Mouse (Mus musculus) myocyte (in vitro differentiated cells): ENCODE measurements around the gene Atcay. TPM values are rescaled to one million over a fixed set of nuclear protein-coding genes. Genes with fewer than 3 reads are reported as not detected.
A peak's percentile ranks its signal among the peaks of the same experiment; 100 is the strongest.

ENCODE experiments used
- H3K27me3 ChIP-seq: one replicate; pipeline ENCODE4 v1.6.1; 2011; ENCODE audit not compliant: control insufficient read depth, insufficient read depth, insufficient read length
- H3K36me3 ChIP-seq: one replicate; pipeline ENCODE4 v1.6.1; 2011; ENCODE audit not compliant: control insufficient read depth, insufficient read depth
- H3K4me2 ChIP-seq: one replicate; pipeline ENCODE4 v1.6.1; 2011; ENCODE audit warnings: low read depth, control low read depth
- H3K4me3 ChIP-seq: one replicate; pipeline ENCODE4 v1.5.1; 2011; ENCODE audit warnings: mild to moderate bottlenecking, control low read depth, moderate library complexity
- H3K79me2 ChIP-seq: one replicate; pipeline ENCODE4 v1.6.1; 2011; ENCODE audit not compliant: control insufficient read depth, insufficient read depth
- H3ac ChIP-seq: one replicate; pipeline ENCODE4 v1.6.1; 2011; ENCODE audit not compliant: control insufficient read depth, insufficient read length
- CEBPB ChIP-seq: IDR thresholded peaks from 2 replicates; pipeline ENCODE4 v1.6.1; 2011; ENCODE audit warnings: mild to moderate bottlenecking, moderate library complexity; ENCODE audit not compliant: poor library complexity, insufficient read depth, severe bottlenecking
- E2F4 ChIP-seq: IDR thresholded peaks from one replicate; pipeline ENCODE4 v1.6.1; 2011; ENCODE audit warnings: mild to moderate bottlenecking, control low read depth, moderate library complexity; ENCODE audit not compliant: insufficient read depth
- MAX ChIP-seq: IDR thresholded peaks from one replicate; pipeline ENCODE4 v1.6.1; 2011; ENCODE audit warnings: low read depth, mild to moderate bottlenecking, control low read depth
- MYOD1 ChIP-seq, 3 experiments: IDR thresholded peaks; one replicate each; pipeline ENCODE4 v1.6.1; 2011; ENCODE audit warnings: control low read depth in 2 of 3, low read depth in 2 of 3, mild to moderate bottlenecking in 2 of 3, moderate library complexity in 1 of 3; ENCODE audit not compliant: insufficient read length in 2 of 3, control insufficient read depth in 1 of 3
- MYOG ChIP-seq, 3 experiments: IDR thresholded peaks; one replicate each; pipeline ENCODE4 v1.6.1; 2011; ENCODE audit warnings: control low read depth in 2 of 3, low read depth in 2 of 3, mild to moderate bottlenecking in 2 of 3; ENCODE audit not compliant: insufficient read length in 2 of 3, control insufficient read depth in 1 of 3, insufficient read depth in 1 of 3
- POLR2A ChIP-seq: IDR thresholded peaks from one replicate; pipeline ENCODE4 v1.6.1; 2011; ENCODE audit warnings: low read depth, mild to moderate bottlenecking, control low read depth, moderate library complexity; ENCODE audit not compliant: insufficient read length
- POLR2AphosphoS2 ChIP-seq: IDR thresholded peaks from one replicate; pipeline ENCODE4 v1.6.1; 2011; ENCODE audit warnings: low read depth, control low read depth; ENCODE audit not compliant: insufficient read length
- REST ChIP-seq: IDR thresholded peaks from one replicate; pipeline ENCODE4 v1.6.1; 2011; ENCODE audit warnings: mild to moderate bottlenecking, control low read depth, moderate library complexity; ENCODE audit not compliant: insufficient read depth, insufficient read length
- SRF ChIP-seq: IDR thresholded peaks from one replicate; pipeline ENCODE4 v1.6.1; 2011; ENCODE audit warnings: low read depth; ENCODE audit not compliant: control insufficient read depth, insufficient read length
- TCF12 ChIP-seq: IDR thresholded peaks from one replicate; pipeline ENCODE4 v1.6.1; 2011; ENCODE audit warnings: mild to moderate bottlenecking, control low read depth; ENCODE audit not compliant: poor library complexity, insufficient read depth, severe bottlenecking
- TCF3 ChIP-seq: IDR thresholded peaks from one replicate; pipeline ENCODE4 v1.6.1; 2011; ENCODE audit warnings: low read depth, control low read depth; ENCODE audit not compliant: insufficient read length
- USF1 ChIP-seq: IDR thresholded peaks from one replicate; pipeline ENCODE4 v1.6.1; 2011; ENCODE audit warnings: low read depth, mild to moderate bottlenecking, control low read depth, moderate library complexity
- polyA plus RNA-seq: library from polyadenylated mRNA; unstranded; fragments of >200 nt; fragmentation: generic; extraction: Trizol; gene quantifications from one replicate; pipeline ENCODE4 v1.2.1, GENCODE M21; 2012; ENCODE audit warnings: missing spikeins

Gene Atcay
- polyA plus RNA-seq, 1 experiment, result 0.11 TPM

DNA sequence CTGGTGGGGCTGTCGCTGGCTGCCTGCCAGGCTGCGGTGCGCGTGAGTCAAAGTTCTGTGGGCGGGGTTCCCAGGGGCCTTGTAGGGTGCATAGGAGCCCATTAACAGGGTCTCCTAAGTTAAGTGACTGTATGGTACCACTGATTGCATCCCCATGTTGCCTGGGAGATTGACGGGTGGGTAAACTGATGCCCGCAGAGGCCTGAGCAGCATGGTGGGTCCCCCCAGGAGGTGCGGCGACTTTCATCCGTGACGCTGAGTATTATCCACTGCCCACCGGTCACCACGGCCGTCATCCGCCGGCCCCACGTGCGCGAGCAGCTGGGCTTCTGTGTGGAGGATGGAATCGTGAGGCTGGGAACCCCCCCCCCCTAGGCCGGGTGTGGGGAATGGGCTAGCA lies 41.7 kb upstream of the Atcay start:
- H3K4me3 ChIP-seq, result no peak overlapping the region

DNA sequence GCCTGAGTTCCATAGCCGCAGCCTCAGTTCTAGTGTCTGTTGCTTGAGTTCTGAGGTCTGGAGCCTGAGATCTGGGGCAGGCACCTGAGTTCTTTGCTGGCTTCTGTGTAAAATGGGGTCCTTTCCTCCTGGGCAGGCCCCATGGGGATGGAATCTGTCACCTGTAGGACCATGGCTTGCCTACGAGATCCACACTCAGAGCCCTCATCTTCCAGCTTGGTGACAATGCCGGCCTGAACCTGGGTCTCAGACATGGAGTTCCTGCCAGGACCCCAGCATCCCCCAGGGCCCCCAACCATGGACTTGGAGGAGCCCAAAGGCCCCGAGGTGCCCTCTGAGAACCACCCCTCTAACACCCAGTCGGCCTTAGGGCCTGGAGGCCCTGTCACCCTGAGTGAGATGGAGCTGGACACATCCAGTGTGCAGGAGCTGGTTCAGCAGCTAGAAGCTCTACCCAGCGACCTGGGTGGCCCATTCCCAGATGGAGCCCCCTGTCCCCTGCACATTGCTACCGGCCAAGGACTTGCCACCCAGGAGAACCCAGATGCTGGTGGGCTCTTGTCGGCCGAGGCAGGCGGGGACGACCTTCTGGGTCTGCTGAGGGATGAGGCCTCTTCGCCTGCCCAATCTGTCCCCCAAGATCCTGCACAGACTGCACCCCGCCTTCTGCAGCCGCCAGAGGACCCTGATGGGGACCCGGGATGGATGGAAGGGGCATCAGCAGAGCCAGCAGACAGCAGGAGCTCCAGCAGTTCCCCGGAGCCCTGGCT lies 38.2 kb upstream of the Atcay start:
- H3K36me3 ChIP-seq, result no peaks in the 10 kb centered on the region
- no peaks in the 10 kb centered on the region for H3K27me3 ChIP-seq
- H3ac ChIP-seq, result peak overlapping the region; percentile 26
- TF ChIP-seq MAX (no peak), REST (no peak), POLR2A (no peak), MYOD1 (IDR thresholded peaks at IDR 0.05; ENCODE audit: control insufficient read depth in 1 of 3, insufficient read length in 2 of 3, low read depth in 2 of 3) (no peak), SRF (no peak), E2F4 (no peak), USF1 (no peak), POLR2AphosphoS2 (no peak), MYOG (IDR thresholded peaks at IDR 0.05; ENCODE audit: control insufficient read depth in 1 of 3, insufficient read depth in 1 of 3, insufficient read length in 2 of 3, low read depth in 2 of 3) (no peak), CEBPB (no peak), TCF12 (no peak), TCF3 (no peak)
- H3K79me2 ChIP-seq, result peaks cover 34% of the 10 kb centered on the region
- H3K4me2 ChIP-seq, result peak overlapping the region; percentile 86
- peak overlapping the region; percentile 86 for H3K4me3 ChIP-seq

More for the DNA sequence above, 41.7 kb upstream of the Atcay start:
- no peaks in the 10 kb centered on the region for H3K27me3 ChIP-seq
- no peak for TF ChIP-seq POLR2AphosphoS2
- no peak for TF ChIP-seq MYOG (IDR thresholded peaks at IDR 0.05; ENCODE audit: control insufficient read depth in 1 of 3, insufficient read depth in 1 of 3, insufficient read length in 2 of 3, low read depth in 2 of 3)
- no peak for TF ChIP-seq TCF12
- no peak for TF ChIP-seq REST
- no peak for TF ChIP-seq POLR2A
- TF ChIP-seq MYOD1 (IDR thresholded peaks at IDR 0.05; ENCODE audit: control insufficient read depth in 1 of 3, insufficient read length in 2 of 3, low read depth in 2 of 3), result no peak
- no peak for TF ChIP-seq CEBPB
- no peak for TF ChIP-seq USF1
- TF ChIP-seq MAX, result no peak
- TF ChIP-seq SRF, result no peak
- no peak overlapping the region for H3ac ChIP-seq
- peaks cover 14% of the 10 kb centered on the region for H3K79me2 ChIP-seq
- no peaks in the 10 kb centered on the region for H3K36me3 ChIP-seq
- H3K4me2 ChIP-seq, result no peak overlapping the region

DNA sequence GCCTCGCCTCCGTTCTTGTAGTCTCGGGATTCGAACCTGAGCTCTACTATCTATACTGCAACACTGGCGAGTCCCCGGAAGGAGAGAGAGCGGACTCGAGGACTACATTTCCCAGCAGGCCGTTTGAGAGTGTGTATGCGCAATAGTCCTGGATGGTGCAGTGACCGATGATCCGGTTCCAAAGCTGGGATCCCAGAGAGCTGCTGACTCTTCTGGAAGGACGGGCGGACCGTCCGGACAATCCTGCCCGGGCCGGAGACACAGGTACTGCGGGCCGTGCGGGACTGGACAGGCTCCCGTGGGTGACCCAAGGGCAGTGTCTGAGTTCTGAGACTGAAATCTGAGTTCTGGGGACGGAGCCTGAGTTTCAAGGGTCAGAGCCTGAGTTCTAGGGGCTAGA lies 37.4 kb upstream of the Atcay start:
- Histone ChIP-seq H3K4me3 (peak overlapping the region; percentile 86), H3ac (peak overlapping the region; percentile 26), H3K36me3 (no peaks in the 10 kb centered on the region), H3K27me3 (no peaks in the 10 kb centered on the region), H3K4me2 (peak overlapping the region; percentile 86), H3K79me2 (peaks cover 34% of the 10 kb centered on the region)
- TF ChIP-seq MAX (no peak), CEBPB (peak; percentile 83), POLR2AphosphoS2 (peak; percentile 93), POLR2A (peak; percentile 90)

DNA sequence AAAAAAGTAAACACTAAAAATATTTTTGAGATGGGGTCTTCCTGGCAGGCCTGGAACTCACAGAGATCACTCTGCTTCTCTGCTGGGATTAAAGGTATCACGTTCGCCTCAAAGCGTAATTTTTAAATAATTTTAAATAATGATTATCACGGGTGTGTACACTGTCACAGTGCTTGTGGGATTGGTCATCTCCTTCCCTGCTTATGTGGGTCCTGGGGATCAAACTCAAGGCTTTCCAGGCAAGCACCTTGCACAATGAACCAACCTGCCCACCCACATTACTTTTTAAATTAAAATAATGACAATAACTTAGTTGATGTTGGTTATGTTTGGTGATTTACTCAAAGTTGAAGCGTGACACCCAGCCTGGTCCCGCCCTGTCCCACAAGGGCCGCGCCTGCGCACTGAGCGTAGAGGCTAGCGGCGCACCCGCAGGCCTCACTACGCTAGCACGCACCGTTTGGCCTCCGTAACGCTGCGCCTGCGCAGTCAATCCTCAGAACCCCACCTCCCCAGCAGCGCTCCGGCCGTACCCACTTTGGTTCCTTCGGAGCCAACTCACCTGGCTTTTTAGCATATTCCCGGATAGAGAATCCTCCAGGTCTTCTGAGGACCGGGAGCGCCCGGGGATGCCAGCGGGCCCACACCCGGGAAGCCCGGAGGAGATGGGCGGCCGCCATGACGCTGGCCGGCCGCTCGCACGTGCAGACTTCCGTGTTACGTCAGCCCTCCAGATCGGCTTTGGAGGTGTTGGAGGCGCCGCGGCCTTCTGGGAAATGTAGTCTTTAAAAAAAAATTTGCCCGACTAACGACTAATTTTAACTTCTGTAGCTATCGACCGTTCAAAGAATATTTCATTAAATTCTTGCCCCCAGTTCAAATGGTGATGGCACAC lies 35.8 kb upstream of the Atcay start, which contains the start of the genes Mrpl54 and Apba3:
TSS of gene Mrpl54 (minus strand) at position 724 of the 895 bp plus-strand sequence.
TSS of gene Apba3 (plus strand) at position 750 of the 895 bp plus-strand sequence.
- Histone ChIP-seq H3K27me3 (no peaks in the 10 kb centered on the region), H3K79me2 (peaks cover 34% of the 10 kb centered on the region), H3K4me3 (peak within 1 kb of the TSS; percentile 86), H3K36me3 (no peaks in the 10 kb centered on the region), H3K4me2 (peak within 1 kb of the TSS; percentile 75), H3ac (peak within 1 kb of the TSS; percentile 26)
- peak; percentile 29 for TF ChIP-seq MAX
- peak; percentile 86 for TF ChIP-seq POLR2AphosphoS2
- TF ChIP-seq USF1, result peak; percentile 25
- no peak for TF ChIP-seq TCF12
- TF ChIP-seq MYOD1 (IDR thresholded peaks at IDR 0.05; ENCODE audit: control insufficient read depth in 1 of 3, insufficient read length in 2 of 3, low read depth in 2 of 3), result peak in 1 of 3 experiments; percentile 2
- no peak for TF ChIP-seq MYOG (IDR thresholded peaks at IDR 0.05; ENCODE audit: control insufficient read depth in 1 of 3, insufficient read depth in 1 of 3, insufficient read length in 2 of 3, low read depth in 2 of 3)
- TF ChIP-seq POLR2A, result peak; percentile 90
- TF ChIP-seq E2F4, result no peak
- no peak for TF ChIP-seq SRF
- TF ChIP-seq REST, result no peak
- no peak for TF ChIP-seq TCF3
- TF ChIP-seq CEBPB, result peak; percentile 49; the same call in 1 of the 2 replicates
